Mouse (Mus musculus) C2C12 (cell line): ENCODE data around the gene Tet2.

Experiments
- CEBPB ChIP-seq: IDR thresholded peaks from one replicate; pipeline ENCODE4 v1.6.1; 2011; ENCODE audit warnings: low read depth, mild to moderate bottlenecking, control low read depth, moderate library complexity
- CTCF ChIP-seq: IDR thresholded peaks from one replicate; pipeline ENCODE4 v1.5.1; 2011; ENCODE audit not compliant: control insufficient read depth, insufficient read depth, insufficient read length
- MAX ChIP-seq: IDR thresholded peaks from one replicate; pipeline ENCODE4 v1.6.1; 2011; ENCODE audit warnings: mild to moderate bottlenecking, control low read depth
- MYOD1 ChIP-seq: IDR thresholded peaks from one replicate; pipeline ENCODE4 v1.6.1; 2011; ENCODE audit warnings: low read depth; ENCODE audit not compliant: control insufficient read depth, insufficient read length
- MYOG ChIP-seq: IDR thresholded peaks from one replicate; pipeline ENCODE4 v1.6.1; 2011; ENCODE audit not compliant: control insufficient read depth, insufficient read length; ENCODE audit errors: extremely low read depth

DNA sequence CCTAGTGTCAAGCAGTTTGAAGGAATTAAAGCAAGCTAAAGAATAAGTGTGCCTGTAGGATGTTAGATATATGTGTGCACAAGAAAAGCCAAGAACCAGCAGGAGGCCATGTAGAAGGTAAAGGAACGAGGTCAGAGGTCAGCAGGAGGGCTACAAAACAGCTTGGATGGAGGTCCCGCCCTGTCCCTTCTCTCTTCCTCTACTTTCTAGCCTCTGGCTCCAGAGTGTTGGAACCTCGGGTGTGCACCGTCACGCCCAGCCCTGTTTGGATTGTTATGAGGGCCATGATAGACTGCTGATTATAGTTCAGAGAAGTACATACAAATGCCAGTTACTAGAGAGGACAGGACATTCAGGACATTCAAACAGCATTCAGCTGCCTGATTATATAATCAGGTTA lies 27.0 kb upstream of the Tet2 start:
- TF ChIP-seq MYOG (no peak), CTCF (no peak), MAX (no peak), MYOD1 (no peak), CEBPB (no peak)
